Mouse (Mus musculus): ENCODE data around the gene Cnga1. TPM values are rescaled to one million over a fixed set of nuclear protein-coding genes. Genes with fewer than 3 reads are reported as not detected.
A peak's percentile ranks its signal among the peaks of the same experiment; 100 is the strongest.

The Cnga1 gene
- 0.06 TPM in 1 of 2 replicates, not detected in the other for polyA plus RNA-seq (2015; fragmentation: Nextera tagmentation; extraction: Ambion mirVana)

DNA sequence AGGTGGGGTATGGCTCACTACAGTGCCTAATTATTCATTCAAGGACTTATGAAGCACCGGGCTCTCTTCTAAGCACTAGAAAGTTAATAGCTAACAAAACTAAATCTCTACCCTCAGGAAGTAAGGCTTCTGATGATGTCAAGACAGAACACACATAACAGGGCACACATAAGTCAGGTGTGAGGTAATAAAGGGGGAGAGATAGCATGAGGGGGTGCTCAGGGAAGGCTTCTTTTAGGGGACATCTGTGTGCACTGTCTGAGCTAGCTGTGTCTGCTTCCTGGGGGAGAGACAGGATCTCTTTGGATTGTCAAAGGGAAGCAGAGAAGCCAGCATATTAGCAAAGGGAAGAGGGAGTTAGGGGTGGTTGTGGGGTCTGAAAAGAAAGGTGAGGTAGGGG, at the start of gene Cnga1:
TSS of gene Cnga1 (minus strand) at position 101 of the 400 bp plus-strand sequence.
- ATAC-seq = no peak
- Histone ChIP-seq H3K27me3 (replicated peaks) (no peaks in the 10 kb centered on the region), H3K27ac (no peak within 1 kb of the TSS), H3K36me3 (no peaks in the 10 kb centered on the region), H3K4me1 (replicated peaks) (no peaks in the 10 kb centered on the region; the same call in none of the 2 replicates), H3K4me2 (replicated peaks) (no peak within 1 kb of the TSS), H3K4me3 (replicated peaks) (no peak within 1 kb of the TSS), H3K9me3 (no peaks in the 10 kb centered on the region), H3K9ac (no peak within 1 kb of the TSS)
- WGBS = 57% methylated on average over 1 of the region's 1 CpGs

DNA sequence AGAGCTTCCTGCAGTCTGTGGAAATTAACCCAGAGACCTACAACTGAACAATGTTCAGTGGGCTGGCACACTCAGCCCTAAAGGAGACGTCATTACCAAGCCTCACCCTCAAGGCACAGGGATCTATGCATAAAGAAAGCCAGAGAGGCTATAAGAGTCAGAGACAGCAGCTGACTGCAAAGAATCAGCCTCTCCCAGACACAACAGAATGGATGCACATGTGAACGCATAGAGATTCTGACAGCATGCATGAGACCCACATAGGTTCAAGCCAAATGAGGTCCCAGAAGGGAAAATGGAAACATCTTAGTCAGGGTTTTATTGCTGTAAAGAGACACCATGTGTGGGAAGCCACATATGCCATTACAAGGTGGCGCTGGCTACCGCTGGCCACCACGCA, 46.4 kb upstream of the Cnga1 start:
- Histone ChIP-seq H3K4me2 (replicated peaks) (no peak overlapping the region), H3K4me3 (replicated peaks) (no peak overlapping the region), H3K9ac (no peak overlapping the region), H3K27ac (no peak overlapping the region), H3K9me3 (no peaks in the 10 kb centered on the region), H3K27me3 (replicated peaks) (no peaks in the 10 kb centered on the region), H3K36me3 (no peaks in the 10 kb centered on the region), H3K4me1 (replicated peaks) (no peaks in the 10 kb centered on the region)
- 90% methylated on average over 5 of the region's 5 CpGs for WGBS
- no peak for ATAC-seq

DNA sequence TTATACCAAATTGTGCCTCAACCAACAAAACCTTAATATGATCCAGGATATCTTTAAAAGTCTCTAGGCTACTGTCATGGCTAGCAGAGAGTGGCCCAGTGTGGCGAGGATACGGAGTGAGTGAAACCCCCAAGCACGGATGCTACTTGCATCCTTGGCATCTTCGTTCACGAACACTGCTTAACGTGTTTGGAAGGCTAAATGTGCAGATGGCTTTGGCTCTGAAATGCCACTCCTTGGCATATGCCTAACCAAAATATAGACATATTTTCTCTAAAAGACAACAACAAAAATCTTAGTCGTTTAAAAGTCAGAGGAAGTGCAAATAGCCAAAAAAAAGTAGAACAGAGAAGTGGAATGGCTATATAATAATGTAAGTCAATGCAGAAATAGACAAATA, 45.5 kb upstream of the Cnga1 start:
- no peak overlapping the region for H3K27ac ChIP-seq
- 91% methylated on average over 7 of the region's 7 CpGs for WGBS
- H3K27me3 ChIP-seq (replicated peaks) = no peaks in the 10 kb centered on the region
- H3K4me3 ChIP-seq (replicated peaks) = no peak overlapping the region
- no peaks in the 10 kb centered on the region for H3K9me3 ChIP-seq
- ATAC-seq = no peak
- H3K9ac ChIP-seq = no peak overlapping the region
- no peaks in the 10 kb centered on the region for H3K36me3 ChIP-seq
- no peaks in the 10 kb centered on the region for H3K4me1 ChIP-seq (replicated peaks)
- H3K4me2 ChIP-seq (replicated peaks) = no peak overlapping the region

DNA sequence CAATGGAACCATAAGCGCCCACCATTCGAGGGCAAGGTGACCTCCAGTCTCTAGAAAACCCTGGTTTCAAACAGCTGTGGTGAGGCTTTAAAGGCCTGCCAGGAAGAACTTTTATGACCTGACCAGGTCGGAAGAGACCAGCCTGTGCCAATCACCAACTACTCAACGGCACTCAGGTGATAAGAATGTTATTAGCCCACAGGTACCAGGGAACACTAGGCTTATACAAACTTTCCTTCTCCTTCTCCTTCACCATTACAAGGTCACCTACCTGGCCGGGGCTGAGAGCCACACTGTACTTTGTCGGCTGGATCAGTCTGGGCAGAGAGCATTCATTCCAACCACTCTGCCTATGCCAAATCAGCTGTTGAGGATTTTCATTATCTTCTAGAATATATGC, 37.4 kb upstream of the Cnga1 start:
- no peak overlapping the region for H3K9ac ChIP-seq
- no peaks in the 10 kb centered on the region for H3K9me3 ChIP-seq
- H3K4me1 ChIP-seq (replicated peaks) = no peaks in the 10 kb centered on the region
- no peak overlapping the region for H3K4me3 ChIP-seq (replicated peaks)
- WGBS = 62% methylated on average over 6 of the region's 6 CpGs
- ATAC-seq = peak; percentile 71
- no peaks in the 10 kb centered on the region for H3K36me3 ChIP-seq
- no peak overlapping the region for H3K27ac ChIP-seq
- H3K27me3 ChIP-seq (replicated peaks) = no peaks in the 10 kb centered on the region
- no peak overlapping the region for H3K4me2 ChIP-seq (replicated peaks)

DNA sequence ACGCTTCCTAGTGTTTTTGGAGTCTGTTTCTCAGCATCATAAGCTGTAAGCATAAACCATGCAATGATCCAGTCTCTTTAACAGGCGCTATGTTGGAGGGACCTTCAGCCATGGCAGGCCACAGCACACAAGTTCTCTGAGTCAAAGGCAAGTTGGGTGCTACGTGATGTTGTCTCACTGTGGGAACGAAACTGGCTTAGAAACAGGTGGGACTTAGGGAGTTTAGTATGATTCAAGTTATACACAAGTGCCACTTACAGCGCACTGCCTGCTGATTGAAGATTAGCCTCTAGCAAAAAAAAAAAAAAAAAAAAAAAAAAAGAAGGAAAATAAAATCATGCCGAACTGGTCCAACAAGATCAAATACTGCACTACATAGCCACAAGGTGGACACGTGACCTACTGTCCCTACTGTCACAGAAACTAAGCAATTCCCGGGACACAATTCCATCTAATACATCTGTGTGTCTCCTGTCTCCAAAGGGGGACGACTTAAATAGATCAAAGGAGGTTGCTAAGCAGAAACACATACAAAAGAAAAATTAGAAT, 31.0 kb upstream of the Cnga1 start:
- H3K27me3 ChIP-seq (replicated peaks) = no peaks in the 10 kb centered on the region
- no peak overlapping the region for H3K27ac ChIP-seq
- 61% methylated on average over 9 of the region's 9 CpGs for WGBS

DNA sequence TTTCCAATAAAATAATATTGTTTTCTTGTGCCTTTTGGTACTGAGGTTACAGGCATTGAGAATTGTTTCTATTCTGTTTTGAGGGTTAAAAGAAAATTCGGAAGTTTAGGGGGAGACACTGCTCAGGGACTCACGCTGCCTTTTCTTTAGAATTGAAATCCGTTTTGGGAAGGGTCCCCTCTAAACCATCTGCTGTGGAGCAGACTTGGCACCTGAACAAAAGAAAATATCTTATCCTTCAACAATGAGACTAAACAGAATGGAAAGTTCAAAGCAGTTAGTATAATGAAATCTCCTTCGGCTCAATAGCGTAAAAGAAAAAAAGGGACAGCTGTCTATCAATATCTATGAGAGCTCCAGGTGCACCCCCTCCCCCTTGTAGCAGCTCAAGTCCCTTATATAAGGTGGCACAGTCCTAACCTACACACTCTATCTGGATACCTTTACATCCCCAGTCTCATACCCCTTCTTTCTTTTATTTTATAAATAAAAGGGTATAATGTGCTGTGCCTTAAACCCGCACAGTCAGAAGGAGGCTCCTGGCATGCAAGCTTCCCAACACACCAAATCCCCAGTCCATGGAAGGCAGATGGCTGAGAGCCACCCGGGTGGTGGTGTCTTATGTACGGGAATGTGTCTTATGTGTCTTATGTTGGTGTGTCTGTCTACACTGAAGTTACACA, 27.1 kb upstream of the Cnga1 start:
- Histone ChIP-seq H3K4me1 (replicated peaks) (no peaks in the 10 kb centered on the region), H3K4me2 (replicated peaks) (no peak overlapping the region), H3K9ac (no peak overlapping the region), H3K27me3 (replicated peaks) (no peaks in the 10 kb centered on the region), H3K4me3 (replicated peaks) (no peak overlapping the region), H3K36me3 (0 out of 2 replicates have a peak, but pooled peaks cover 3% of the 10 kb centered on the region), H3K9me3 (no peaks in the 10 kb centered on the region), H3K27ac (no peak overlapping the region)
- 74% methylated on average over 8 of the region's 8 CpGs for WGBS
- no peak for ATAC-seq

More for the DNA sequence above, 31.0 kb upstream of the Cnga1 start:
- peak; percentile 81 for ATAC-seq
- no peak overlapping the region for H3K4me3 ChIP-seq (replicated peaks)
- H3K9me3 ChIP-seq = no peaks in the 10 kb centered on the region
- H3K4me2 ChIP-seq (replicated peaks) = no peak overlapping the region
- H3K9ac ChIP-seq = no peak overlapping the region
- H3K4me1 ChIP-seq (replicated peaks) = no peaks in the 10 kb centered on the region
- H3K36me3 ChIP-seq = no peaks in the 10 kb centered on the region

DNA sequence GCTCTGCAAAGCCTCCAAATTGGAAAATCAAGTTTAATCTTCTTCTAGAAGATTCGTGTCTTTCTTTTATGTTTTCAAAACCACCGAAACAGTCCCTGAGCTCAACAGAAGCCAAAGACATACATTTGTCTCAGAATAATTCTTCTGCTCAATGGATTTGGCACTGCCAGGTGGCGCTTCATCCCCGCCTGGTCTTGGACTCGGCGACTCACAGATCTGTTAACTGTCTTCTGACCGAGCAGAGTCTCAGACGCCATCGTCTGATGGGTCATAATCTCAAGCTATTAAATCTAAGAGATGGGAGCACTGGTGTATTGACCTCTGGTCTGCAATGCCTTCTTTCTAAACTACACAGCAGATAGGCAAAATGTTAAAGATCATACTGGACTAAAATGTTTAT, 24.3 kb upstream of the Cnga1 start:
- Histone ChIP-seq H3K9ac (no peak overlapping the region), H3K36me3 (0 out of 2 replicates have a peak, but pooled peaks cover 3% of the 10 kb centered on the region), H3K27me3 (replicated peaks) (no peaks in the 10 kb centered on the region), H3K4me3 (replicated peaks) (no peak overlapping the region), H3K9me3 (no peaks in the 10 kb centered on the region), H3K4me2 (replicated peaks) (no peak overlapping the region), H3K4me1 (replicated peaks) (no peaks in the 10 kb centered on the region), H3K27ac (no peak overlapping the region)
- ATAC-seq = no peak
- 72% methylated on average over 9 of the region's 9 CpGs for WGBS

DNA sequence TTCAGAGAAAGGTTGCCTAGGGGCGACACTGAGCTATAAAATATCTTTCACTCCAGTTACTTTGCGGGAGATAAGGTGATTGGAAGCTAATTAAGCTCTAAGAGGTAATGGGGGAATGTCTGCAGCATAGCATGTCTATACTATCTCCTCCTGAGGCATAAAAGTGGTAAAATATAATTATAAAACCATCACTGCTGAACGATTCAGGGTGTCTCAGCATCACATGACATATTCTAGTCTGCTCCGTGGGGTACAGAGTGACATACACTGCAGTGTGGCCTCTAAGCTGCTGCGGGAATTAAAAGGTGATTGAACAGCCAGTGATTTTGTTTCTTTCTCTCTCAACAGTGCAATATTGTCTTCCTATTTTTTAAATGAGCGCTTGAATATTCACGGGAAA, 22.4 kb upstream of the Cnga1 start:
- Histone ChIP-seq H3K4me1 (replicated peaks) (0 out of 2 replicates have a peak, but pooled peaks cover 3% of the 10 kb centered on the region), H3K9me3 (no peaks in the 10 kb centered on the region), H3K4me2 (replicated peaks) (no peak overlapping the region), H3K27me3 (replicated peaks) (no peaks in the 10 kb centered on the region), H3K4me3 (replicated peaks) (no peak overlapping the region), H3K9ac (no peak overlapping the region), H3K36me3 (0 out of 2 replicates have a peak, but pooled peaks cover 3% of the 10 kb centered on the region), H3K27ac (no peak overlapping the region)
- 83% methylated on average over 7 of the region's 7 CpGs for WGBS
- ATAC-seq = no peak

DNA sequence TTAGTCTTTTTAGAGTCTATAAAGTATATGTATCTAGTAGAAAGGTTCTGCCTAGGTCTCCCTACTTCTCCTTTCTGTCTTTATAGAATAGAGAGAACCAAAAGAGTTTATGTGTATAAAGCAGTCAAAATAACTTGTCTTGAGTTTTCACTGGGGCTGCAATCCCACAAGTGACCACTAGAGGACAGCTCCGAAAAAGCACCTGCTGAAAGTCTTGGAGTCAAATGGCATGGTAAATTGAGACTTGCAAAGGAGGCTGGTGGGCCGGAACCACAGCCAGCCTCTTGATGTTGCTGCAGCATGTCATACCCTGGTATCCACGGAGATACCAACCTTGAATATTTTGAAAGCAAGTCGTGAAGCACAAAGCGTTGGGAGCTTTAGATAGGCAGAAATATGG, 21.2 kb upstream of the Cnga1 start:
- Histone ChIP-seq H3K4me3 (replicated peaks) (no peak overlapping the region), H3K36me3 (0 out of 2 replicates have a peak, but pooled peaks cover 3% of the 10 kb centered on the region), H3K27me3 (replicated peaks) (no peaks in the 10 kb centered on the region), H3K4me2 (replicated peaks) (no peak overlapping the region), H3K9me3 (no peaks in the 10 kb centered on the region), H3K9ac (no peak overlapping the region), H3K4me1 (replicated peaks) (0 out of 2 replicates have a peak, but pooled peaks cover 4% of the 10 kb centered on the region), H3K27ac (no peak overlapping the region)
- WGBS = 30% methylated on average over 5 of the region's 5 CpGs
- ATAC-seq = 0 out of 2 replicates have a peak, but pooled peaks have one; percentile 7

DNA sequence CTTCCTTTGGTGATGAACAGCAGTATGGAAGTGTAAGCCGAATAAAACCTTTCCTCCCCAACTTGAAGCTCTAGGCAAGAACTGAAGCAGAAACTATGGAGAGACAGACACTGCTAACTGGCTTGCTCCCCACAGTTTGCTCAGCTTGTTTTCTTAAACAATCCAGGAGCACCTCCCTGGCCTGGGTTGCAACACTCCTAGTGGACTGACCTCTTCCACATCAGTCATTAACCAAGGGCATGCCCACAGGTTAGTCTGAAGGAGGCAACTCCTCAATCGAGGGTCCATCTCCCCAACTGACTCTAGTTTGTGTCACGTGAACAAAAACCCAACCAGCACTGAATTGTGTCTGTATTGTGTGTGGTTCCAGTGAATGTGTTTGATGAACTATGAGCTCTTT, 20.8 kb upstream of the Cnga1 start:
- Histone ChIP-seq H3K4me2 (replicated peaks) (no peak overlapping the region), H3K36me3 (0 out of 2 replicates have a peak, but pooled peaks cover 3% of the 10 kb centered on the region), H3K9me3 (no peaks in the 10 kb centered on the region), H3K4me3 (replicated peaks) (no peak overlapping the region), H3K27ac (no peak overlapping the region), H3K4me1 (replicated peaks) (0 out of 2 replicates have a peak, but pooled peaks cover 4% of the 10 kb centered on the region), H3K9ac (no peak overlapping the region), H3K27me3 (replicated peaks) (no peaks in the 10 kb centered on the region)
- WGBS = 45% methylated on average over 3 of the region's 3 CpGs
- no peak for ATAC-seq

DNA sequence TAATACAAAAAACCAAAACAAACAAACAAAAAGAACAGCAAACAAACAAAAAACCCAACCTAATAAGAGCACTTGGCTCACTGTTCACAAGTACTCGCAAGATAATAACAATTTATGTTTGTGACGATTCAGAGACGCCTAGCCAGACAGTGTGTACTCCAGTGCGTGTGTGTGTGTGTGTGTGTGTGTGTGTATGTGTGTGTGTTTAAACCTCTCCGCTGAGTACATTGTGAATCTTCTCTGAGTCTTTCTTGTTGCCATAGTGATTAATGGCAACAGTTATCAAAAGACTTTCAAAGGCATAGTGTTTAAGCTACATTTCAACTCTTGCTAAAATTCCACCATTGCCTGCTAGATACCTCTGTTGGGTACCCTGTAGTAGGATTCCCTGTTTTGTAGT, 20.1 kb upstream of the Cnga1 start:
- H3K9ac ChIP-seq = no peak overlapping the region
- WGBS = 79% methylated on average over 5 of the region's 5 CpGs
- no peak overlapping the region for H3K27ac ChIP-seq

DNA sequence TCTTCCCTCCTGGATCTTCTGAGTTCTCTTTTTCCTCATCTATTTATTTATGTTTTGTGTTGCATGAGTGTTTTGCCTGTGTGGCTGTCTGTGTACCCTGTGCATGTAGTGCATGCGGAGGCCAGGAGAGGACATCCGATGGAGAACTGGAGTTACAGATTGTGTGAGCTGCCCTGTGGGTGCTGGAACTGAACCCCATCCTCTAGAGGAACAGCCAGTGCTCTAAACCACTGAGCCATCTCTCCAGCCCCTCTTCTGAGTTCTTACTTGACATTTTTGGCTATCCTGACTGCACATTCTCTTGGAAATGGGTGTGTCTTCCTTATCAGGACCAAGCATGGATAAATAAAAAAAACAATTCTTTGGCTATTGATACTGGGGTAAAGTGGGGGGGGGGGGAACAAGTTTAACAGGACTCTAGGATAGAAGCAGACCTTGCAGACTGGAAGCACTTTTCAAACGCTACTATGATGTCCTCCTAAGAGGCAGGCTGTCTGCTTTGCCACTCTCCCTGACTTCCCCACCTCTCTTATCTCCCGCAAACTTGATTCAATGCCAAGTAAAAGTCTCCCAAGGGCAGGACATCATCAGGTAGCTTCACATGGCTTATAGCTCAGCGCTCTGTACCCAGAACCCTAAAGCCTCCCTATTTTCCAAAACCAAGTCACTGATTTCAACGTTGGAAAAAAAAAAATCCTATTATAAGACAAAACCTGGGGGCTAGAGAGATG, 17.1 kb upstream of the Cnga1 start:
- Histone ChIP-seq H3K36me3 (no peaks in the 10 kb centered on the region), H3K4me3 (replicated peaks) (no peak overlapping the region), H3K4me1 (replicated peaks) (0 out of 2 replicates have a peak, but pooled peaks cover 4% of the 10 kb centered on the region), H3K4me2 (replicated peaks) (no peak overlapping the region), H3K9ac (no peak overlapping the region), H3K9me3 (no peaks in the 10 kb centered on the region), H3K27ac (no peak overlapping the region), H3K27me3 (replicated peaks) (no peaks in the 10 kb centered on the region)
- no peak for ATAC-seq
- 67% methylated on average over 6 of the region's 6 CpGs for WGBS

More for the DNA sequence above, 20.1 kb upstream of the Cnga1 start:
- Histone ChIP-seq H3K4me2 (replicated peaks) (no peak overlapping the region), H3K4me1 (replicated peaks) (0 out of 2 replicates have a peak, but pooled peaks cover 4% of the 10 kb centered on the region), H3K9me3 (no peaks in the 10 kb centered on the region), H3K27me3 (replicated peaks) (no peaks in the 10 kb centered on the region), H3K36me3 (0 out of 2 replicates have a peak, but pooled peaks cover 3% of the 10 kb centered on the region), H3K4me3 (replicated peaks) (no peak overlapping the region)
- no peak for ATAC-seq

Measured in intestine, embryonic 15.5 days (tissue).